7 mouse cellular contexts compared by ENCODE assay signal in genomic region chr8:46740513-46741280, GRCm38 (mm10). TPM values are rescaled to one million over a fixed set of nuclear protein-coding genes. Genes with fewer than 3 reads are reported as not detected.
A peak's percentile ranks its signal among the peaks of the same experiment; 100 is the strongest.
DNase-seq lines count a peak whose midpoint lies in the region; ATAC-seq and TF ChIP-seq lines count a peak whose summit lies in the region.

No protein-coding gene starts in this region.

- H3K36me3 ChIP-seq in embryonic facial prominence, embryonic 12.5 days: no peaks in the 10 kb centered on the region
- peaks cover 20% of the 10 kb centered on the region for H3K36me3 ChIP-seq in heart, adult 2 months (ENCODE audit: control insufficient read depth, insufficient read depth, low read length)
- H3K36me3 ChIP-seq in kidney, adult 2 months (ENCODE audit: control insufficient read depth, insufficient read depth, low read length): no peaks in the 10 kb centered on the region
- no peaks in the 10 kb centered on the region for H3K36me3 ChIP-seq in limb, embryonic 14.5 days (ENCODE audit: control insufficient read depth, insufficient read depth, low read length)
- no peaks in the 10 kb centered on the region for H3K36me3 ChIP-seq in midbrain, embryonic 15.5 days (replicated peaks)

- 0 out of 2 replicates have a peak, but pooled peaks cover 5% of the 10 kb centered on the region for H3K9me3 ChIP-seq in embryonic facial prominence, embryonic 12.5 days
- H3K9me3 ChIP-seq in limb, embryonic 14.5 days (ENCODE audit: control insufficient read depth, low read length): no peaks in the 10 kb centered on the region
- no peaks in the 10 kb centered on the region for H3K9me3 ChIP-seq in midbrain, embryonic 15.5 days

- no peaks in the 10 kb centered on the region for H3K27me3 ChIP-seq in embryonic facial prominence, embryonic 12.5 days
- H3K27me3 ChIP-seq in heart, adult 2 months (ENCODE audit: control insufficient read depth, insufficient read depth, low read length): no peaks in the 10 kb centered on the region
- H3K27me3 ChIP-seq in kidney, adult 2 months (replicated peaks; ENCODE audit: control insufficient read depth, insufficient read depth, low read length): no peaks in the 10 kb centered on the region
- H3K27me3 ChIP-seq in limb, embryonic 14.5 days (ENCODE audit: control insufficient read depth, insufficient read depth, low read length): no peaks in the 10 kb centered on the region
- H3K27me3 ChIP-seq in midbrain, embryonic 15.5 days (replicated peaks): no peaks in the 10 kb centered on the region

- intact Hi-C loops in heart, adult 2 months (cut with DNase I): loop anchor here (2.0 to 5.0 kb wide), 3 partner anchors 37 to 102 kb away; no protein-coding TSS in a partner anchor

- peak; percentile 62 for ATAC-seq in embryonic facial prominence, embryonic 12.5 days (ENCODE audit: insufficient number of reproducible peaks, insufficient read depth, low FRiP score, low TSS enrichment)
- peak; percentile 75 for ATAC-seq in limb, embryonic 14.5 days (ENCODE audit: low FRiP score, low read depth)
- peak; percentile 78 for ATAC-seq in midbrain, embryonic 15.5 days (replicated peaks)

- peak overlapping the region; percentile 78 for H3K4me2 ChIP-seq in embryonic facial prominence, embryonic 12.5 days (replicated peaks)
- peak overlapping the region; percentile 72 for H3K4me2 ChIP-seq in limb, embryonic 14.5 days (replicated peaks; ENCODE audit: low read depth, low read length, severe bottlenecking)
- peak overlapping the region; percentile 94 for H3K4me2 ChIP-seq in midbrain, embryonic 15.5 days

- WGBS in embryonic facial prominence, embryonic 12.5 days: under 1% methylated on average over 97 of the region's 97 CpGs
- WGBS in heart, adult 2 months: 2% methylated on average over 97 of the region's 97 CpGs
- WGBS in kidney, adult 2 months: under 1% methylated on average over 97 of the region's 97 CpGs
- under 1% methylated on average over 53 of the region's 97 CpGs for WGBS in limb, embryonic 14.5 days
- under 1% methylated on average over 80 of the region's 97 CpGs for WGBS in midbrain, embryonic 15.5 days

- H3K4me1 ChIP-seq in embryonic facial prominence, embryonic 12.5 days: peaks cover 17% of the 10 kb centered on the region; the same call in 1 of the 2 replicates
- peaks cover 13% of the 10 kb centered on the region for H3K4me1 ChIP-seq in heart, adult 2 months (ENCODE audit: control insufficient read depth, insufficient read depth, low read length)
- peaks cover 5% of the 10 kb centered on the region for H3K4me1 ChIP-seq in kidney, adult 2 months (ENCODE audit: control insufficient read depth, insufficient read depth, low read length)
- peaks cover 7% of the 10 kb centered on the region for H3K4me1 ChIP-seq in limb, embryonic 14.5 days (ENCODE audit: control insufficient read depth, insufficient read depth, low read length)
- peaks cover 12% of the 10 kb centered on the region for H3K4me1 ChIP-seq in midbrain, embryonic 15.5 days

- no peak for TF ChIP-seq EP300 in heart, adult 2 months (IDR thresholded peaks at IDR 0.05; ENCODE audit: insufficient read depth, low read depth, low read length)

- peak; percentile 21 for TF ChIP-seq CTCF in heart, adult 2 months (IDR thresholded peaks at IDR 0.05)
- no peak for TF ChIP-seq CTCF in kidney, adult 2 months (conservative IDR thresholded peaks at IDR 0.05; ENCODE audit: insufficient read depth, insufficient read length, low read depth, low read length)

- H3K27ac ChIP-seq in embryonic facial prominence, embryonic 12.5 days: peak overlapping the region; percentile 92
- H3K27ac ChIP-seq in heart, adult 2 months: peak overlapping the region; percentile 97
- H3K27ac ChIP-seq in kidney, adult 2 months (ENCODE audit: insufficient read depth, low read depth, low read length): peak overlapping the region; percentile 98
- peak overlapping the region; percentile 92 for H3K27ac ChIP-seq in limb, embryonic 14.5 days (replicated peaks; ENCODE audit: low read depth, low read length)
- H3K27ac ChIP-seq in midbrain, embryonic 15.5 days: peak overlapping the region; percentile 92

- H3K4me3 ChIP-seq in embryonic facial prominence, embryonic 12.5 days: peak overlapping the region; percentile 89
- peak overlapping the region; percentile 95 for H3K4me3 ChIP-seq in heart, adult 2 months
- peak overlapping the region; percentile 85 for H3K4me3 ChIP-seq in kidney, adult 2 months (ENCODE audit: insufficient read depth, low read depth, low read length)
- peak overlapping the region; percentile 89 for H3K4me3 ChIP-seq in limb, embryonic 14.5 days (replicated peaks; ENCODE audit: low read length)
- peak overlapping the region; percentile 93 for H3K4me3 ChIP-seq in midbrain, embryonic 15.5 days

- H3K79me2 ChIP-seq in heart, adult 2 months (replicated peaks; ENCODE audit: control insufficient read depth, insufficient read depth, low read length): peaks cover 3% of the 10 kb centered on the region

- TF ChIP-seq POLR2A in heart, adult 2 months (IDR thresholded peaks at IDR 0.05; ENCODE audit: insufficient read depth, low read depth, low read length): 0 out of 2 replicates have a peak, but pooled peaks have one; percentile 7
- no peak for TF ChIP-seq POLR2A in kidney, adult 2 months (IDR thresholded peaks at IDR 0.05; ENCODE audit: low read depth, low read length)
- no peak for TF ChIP-seq POLR2A in limb, embryonic 14.5 days (IDR thresholded peaks at IDR 0.05; ENCODE audit: borderline replicate concordance, extremely low read depth, insufficient read depth, insufficient read length)

- peak; percentile 90 for DNase-seq in adrenal gland, postnatal 14 days
- peak; percentile 86 to 87 for DNase-seq in heart, adult 2 months
- peak; percentile 79 for DNase-seq in kidney, adult 2 months
- DNase-seq in limb, embryonic 14.5 days (ENCODE audit: low spot score): peak; percentile 23
- DNase-seq in spleen, adult 12 weeks (ENCODE audit: low spot score): peak; percentile 65

- H3K9ac ChIP-seq in embryonic facial prominence, embryonic 12.5 days: peak overlapping the region; percentile 97
- peak overlapping the region; percentile 100 for H3K9ac ChIP-seq in heart, adult 2 months (ENCODE audit: low read depth, low read length)
- H3K9ac ChIP-seq in limb, embryonic 14.5 days (ENCODE audit: low read depth, low read length, severe bottlenecking): peak overlapping the region; percentile 96
- H3K9ac ChIP-seq in midbrain, embryonic 15.5 days: peak overlapping the region; percentile 99

RNA-seq across cellular contexts. Expression of gene Irf2, which starts 1.2 kb away (rescaled TPM):
- total RNA-seq in adrenal gland, postnatal 14 days (2021): 66.7 and 70.0 TPM in 2 replicates
- 14.7 and 18.4 TPM in 2 replicates for polyA plus RNA-seq in embryonic facial prominence, embryonic 12.5 days (2016; fragmentation: Nextera tagmentation; extraction: Ambion mirVana)
- 10 to 100 TPM; 31.8 to 35.9 TPM for total RNA-seq in heart, adult 2 months (2021)
- 10.3 TPM in 2 replicates for polyA plus RNA-seq in heart, adult 2 months (2012; rRNA removed)
- 9.2 and 12.6 TPM in 2 replicates for polyA plus RNA-seq in kidney, adult 2 months (2012; rRNA removed)
- polyA plus RNA-seq in limb, embryonic 14.5 days (2012; rRNA removed): 13.8 and 15.1 TPM in 2 replicates
- polyA plus RNA-seq in limb, embryonic 14.5 days (2014; fragmentation: Nextera tagmentation; extraction: Ambion mirVana): 16.8 and 19.0 TPM in 2 replicates
- 9.1 and 9.6 TPM in 2 replicates for polyA plus RNA-seq in midbrain, embryonic 15.5 days (2015; fragmentation: Nextera tagmentation; extraction: Ambion mirVana)

Comparison
In these comparisons a context has a peak if more than half of its experiments do, and no peak if none do; other contexts are left out.
1. Peak in every context shown above with its lines: DNase-seq, ATAC-seq, H3K4me3 ChIP-seq and H3K27ac ChIP-seq.
2. DNase-seq: peak in every context shown above with its lines; median percentile 90 in adrenal gland, postnatal 14 days; 86 in heart, adult 2 months; 79 in kidney, adult 2 months; 65 in spleen, adult 12 weeks; 23 in limb, embryonic 14.5 days.